Mouse (Mus musculus) CH12.LX (cell line): ENCODE results near the gene Dglucy. TPM values are rescaled to one million over a fixed set of nuclear protein-coding genes. Genes with fewer than 3 reads are reported as not detected.

Experiments used
- DNase-seq: peaks from one replicate; pipeline ENCODE4 v3.0.0-alpha.2; 2013; ENCODE audit errors: extremely low read depth
- H3K27ac ChIP-seq: 2 replicates; pipeline ENCODE4 v1.5.1; 2012; ENCODE audit warnings: low read depth, mild to moderate bottlenecking, control low read depth, moderate library complexity; ENCODE audit not compliant: insufficient read depth
- H3K27me3 ChIP-seq: replicated peaks from 2 replicates; pipeline ENCODE3; 2012; ENCODE audit warnings: inconsistent platforms
- H3K36me3 ChIP-seq, 2 experiments: replicated peaks in 1 of 2; 2 replicates each; pipeline versions ENCODE3 to v1.6.1; 2012; ENCODE audit warnings: inconsistent platforms in 1 of 2, low read length in 1 of 2, mild to moderate bottlenecking in 1 of 2, mixed read lengths in 1 of 2, moderate library complexity in 1 of 2; ENCODE audit not compliant: control insufficient read depth in 1 of 2, insufficient read depth in 1 of 2
- H3K4me1 ChIP-seq, 2 experiments: 2 replicates each; pipeline ENCODE4 v1.6.1; 2012; ENCODE audit warnings: inconsistent platforms in 1 of 2, moderate library complexity in 1 of 2; ENCODE audit not compliant: insufficient read depth in 2 of 2, control insufficient read depth in 1 of 2
- H3K4me2 ChIP-seq: 2 replicates; pipeline ENCODE4 v1.6.1; 2012; ENCODE audit warnings: low read depth, mild to moderate bottlenecking, control low read depth; ENCODE audit not compliant: poor library complexity, insufficient read depth, severe bottlenecking
- H3K4me3 ChIP-seq, 3 experiments: fragments of 150-350 bp in 1 of 3; sonication (generic) in 1 of 3; replicated peaks in 1 of 3; 2 replicates each; pipeline versions ENCODE3 to v1.5.1; 2011 to 2012; ENCODE audit warnings: low read depth in 2 of 3, low read length in 2 of 3, mild to moderate bottlenecking in 2 of 3, moderate library complexity in 2 of 3, control low read depth in 1 of 3, improper control_type of control experiment in 1 of 3, inconsistent platforms in 1 of 3, mixed read lengths in 1 of 3; ENCODE audit not compliant: poor library complexity in 1 of 3
- H3K79me2 ChIP-seq: replicated peaks from 2 replicates; pipeline ENCODE4 v1.6.1; 2012; ENCODE audit warnings: mild to moderate bottlenecking, moderate library complexity; ENCODE audit not compliant: control insufficient read depth, poor library complexity, insufficient read depth, severe bottlenecking; ENCODE audit errors: extremely low read depth
- H3K9ac ChIP-seq: 2 replicates; pipeline ENCODE4 v1.6.1; 2012; ENCODE audit warnings: low read depth, mild to moderate bottlenecking, control low read depth, moderate library complexity; ENCODE audit not compliant: insufficient read depth
- H3K9me3 ChIP-seq: replicated peaks from 2 replicates; pipeline ENCODE3; 2012; ENCODE audit warnings: low read length, inconsistent platforms, mixed read lengths
- CHD2 ChIP-seq: IDR thresholded peaks from 2 replicates; pipeline ENCODE4 v1.6.1; 2011; ENCODE audit warnings: low read length, improper control_type of control experiment
- CTCF ChIP-seq, 2 experiments: IDR thresholded peaks in 1 of 2; conservative IDR thresholded peaks in 1 of 2; 2 replicates each; pipeline ENCODE4 v1.5.1; 2011 to 2012; ENCODE audit warnings: low read depth in 2 of 2, low read length in 2 of 2, improper control_type of control experiment in 1 of 2, inconsistent platforms in 1 of 2, mild to moderate bottlenecking in 1 of 2, moderate library complexity in 1 of 2
- ELF1 ChIP-seq: IDR thresholded peaks from 2 replicates; pipeline ENCODE4 v1.6.1; 2014; ENCODE audit warnings: low read depth, mild to moderate bottlenecking, inconsistent platforms, low read length, improper control_type of control experiment
- EP300 ChIP-seq: IDR thresholded peaks from 2 replicates; pipeline ENCODE4 v1.6.1; 2011; ENCODE audit warnings: low read length, improper control_type of control experiment
- IRF4 ChIP-seq: IDR thresholded peaks from 2 replicates; pipeline ENCODE4 v1.6.1; 2014; ENCODE audit warnings: low read depth, mild to moderate bottlenecking, inconsistent platforms, low read length, improper control_type of control experiment
- JUND ChIP-seq: conservative IDR thresholded peaks from 2 replicates; pipeline ENCODE4 v1.6.1; 2011; ENCODE audit warnings: low read depth, low read length, improper control_type of control experiment
- KAT2A ChIP-seq: IDR thresholded peaks from 2 replicates; pipeline ENCODE4 v1.6.1; 2012; ENCODE audit warnings: low read length, improper control_type of control experiment, inconsistent platforms; ENCODE audit not compliant: insufficient replicate concordance
- MAFK ChIP-seq: IDR thresholded peaks from 2 replicates; pipeline ENCODE4 v1.6.1; 2011; ENCODE audit warnings: low read length, improper control_type of control experiment; ENCODE audit not compliant: insufficient replicate concordance
- MAZ ChIP-seq: IDR thresholded peaks from 2 replicates; pipeline ENCODE4 v1.6.1; 2012; ENCODE audit warnings: low read depth, mild to moderate bottlenecking, inconsistent platforms, low read length, improper control_type of control experiment, moderate library complexity
- MEF2A ChIP-seq: IDR thresholded peaks from 2 replicates; pipeline ENCODE4 v1.6.1; 2014; ENCODE audit warnings: low read depth, mild to moderate bottlenecking, inconsistent platforms, low read length, improper control_type of control experiment, borderline replicate concordance
- NELFE ChIP-seq: IDR thresholded peaks from 2 replicates; pipeline ENCODE4 v1.6.1; 2011; ENCODE audit warnings: low read depth, low read length, improper control_type of control experiment
- POLR2A ChIP-seq: IDR thresholded peaks from 2 replicates; pipeline ENCODE4 v1.6.1; 2011; ENCODE audit warnings: low read depth, mild to moderate bottlenecking, improper control_type of control experiment, low read length
- RAD21 ChIP-seq: IDR thresholded peaks from 2 replicates; pipeline ENCODE4 v1.6.1; 2011; ENCODE audit warnings: low read depth, mild to moderate bottlenecking, low read length, improper control_type of control experiment, moderate library complexity
- SMC3 ChIP-seq: IDR thresholded peaks from 2 replicates; pipeline ENCODE4 v1.6.1; 2011; ENCODE audit warnings: low read depth, low read length, improper control_type of control experiment
- TBP ChIP-seq: conservative IDR thresholded peaks from 2 replicates; pipeline ENCODE4 v1.6.1; 2011; ENCODE audit warnings: low read depth, low read length, improper control_type of control experiment
- USF2 ChIP-seq: conservative IDR thresholded peaks from 2 replicates; pipeline ENCODE4 v1.6.1; 2011; ENCODE audit warnings: low read depth, low read length, improper control_type of control experiment
- ZC3H11A ChIP-seq: IDR thresholded peaks from 2 replicates; pipeline ENCODE4 v1.6.1; 2012; ENCODE audit warnings: low read depth, mild to moderate bottlenecking, inconsistent platforms, low read length, improper control_type of control experiment
- ZKSCAN1 ChIP-seq: IDR thresholded peaks from 2 replicates; pipeline ENCODE4 v1.6.1; 2012; ENCODE audit warnings: low read depth, inconsistent platforms, low read length, improper control_type of control experiment, borderline replicate concordance
- ZMIZ1 ChIP-seq: IDR thresholded peaks from 2 replicates; pipeline ENCODE4 v1.6.1; 2012; ENCODE audit warnings: low read depth, mild to moderate bottlenecking, inconsistent platforms, low read length, improper control_type of control experiment
- ZNF384 ChIP-seq: IDR thresholded peaks from 2 replicates; pipeline ENCODE4 v1.6.1; 2012; ENCODE audit warnings: low read depth, low read length, improper control_type of control experiment, inconsistent platforms
- dilution Hi-C: fragments of 300-500 bp; cut with MboI; formaldehyde crosslinking; loops from 2 replicates; pipeline ENCODE4 v1.14.3; 2020; ENCODE audit warnings: low sequenced_read_pairs; ENCODE audit not compliant: extremely low pct_unique_long_range_greater_than_20kb, extremely low pct_ligation_motif_present
- in situ Hi-C: fragments of 300-500 bp; cut with MboI; formaldehyde crosslinking; loops from 3 replicates; pipeline ENCODE4 v1.14.3; 2019; ENCODE audit warnings: low sequenced_read_pairs, low pct_ligation_motif_present, low pct_unique_long_range_greater_than_20kb, mixed read lengths
- polyA plus RNA-seq: library from polyadenylated mRNA; unstranded; fragments of >175 nt; gene quantifications from 2 replicates; pipeline ENCODE4 v1.2.1, GENCODE M21; 2012; ENCODE audit warnings: low read depth; ENCODE audit not compliant: insufficient read length
- total RNA-seq, 2 experiments: library from RNA; depleted of rRNA; stranded (reverse); fragments of 300-350 nt in 1 of 2; fragments of >200 nt in 1 of 2; gene quantifications; 2 replicates each; pipeline ENCODE4 v1.2.3; 2012 to 2014

The Dglucy gene
- total and polyA plus RNA-seq, 3 experiments = 5.5 to 20.6 (median 10.1) TPM

DNA sequence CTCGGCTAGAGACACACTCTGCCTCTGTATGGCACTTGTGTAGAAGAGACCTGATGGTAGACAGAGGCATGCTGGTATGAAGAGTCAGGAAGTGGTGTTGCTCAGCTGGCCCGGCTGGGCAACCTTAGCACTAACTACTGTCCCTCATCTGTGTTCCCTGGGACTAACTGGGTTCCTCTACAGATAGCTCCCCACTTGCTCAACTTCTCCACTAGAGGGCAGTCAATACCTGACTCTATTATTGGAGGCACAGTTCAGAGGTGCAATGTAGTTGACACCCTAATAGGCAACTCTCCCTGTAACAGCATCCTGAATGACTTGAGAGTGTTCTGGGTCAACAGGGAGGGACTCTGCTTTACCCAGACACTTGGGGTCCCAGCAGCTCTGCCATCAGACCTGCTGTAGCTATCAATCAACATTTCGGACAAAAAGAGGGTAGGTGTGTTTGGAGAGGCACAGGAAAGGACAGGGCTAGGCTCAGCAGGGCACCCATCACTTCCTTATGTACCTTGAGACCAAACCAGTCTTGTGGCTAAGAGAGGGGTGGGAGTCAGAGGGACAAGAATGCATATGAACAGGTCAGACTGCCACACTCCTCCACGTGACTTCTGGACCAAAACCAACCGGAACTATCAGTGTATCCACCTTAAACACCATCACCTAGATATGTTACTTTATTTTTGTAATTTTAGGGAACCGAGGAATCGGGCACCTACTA lies 70.7 kb downstream of the Dglucy start:
- no peak overlapping the region for H3K4me3 ChIP-seq
- peaks cover under 1 to 19% of the 10 kb centered on the region in 2 experiments for H3K4me1 ChIP-seq
- H3K36me3 ChIP-seq = peaks cover 3 to 34% of the 10 kb centered on the region in 2 experiments
- no peaks in the 10 kb centered on the region for H3K27me3 ChIP-seq
- no peak overlapping the region for H3K27ac ChIP-seq
- no peak overlapping the region for H3K4me2 ChIP-seq
- no peaks in the 10 kb centered on the region for H3K9me3 ChIP-seq
- in situ Hi-C loops (loop anchor here (5.0 to 10.0 kb wide), 3 partner anchors 38 to 685 kb away; no protein-coding TSS in a partner anchor), dilution Hi-C loops (no loop called here)
- no peak overlapping the region for H3K9ac ChIP-seq
- H3K79me2 ChIP-seq = no peaks in the 10 kb centered on the region
- TF ChIP-seq USF2 (no peak), MEF2A (no peak), ELF1 (0 out of 2 replicates have a peak, but pooled peaks have one; percentile 16), CTCF (conservative IDR thresholded peaks at IDR 0.05 in 1 of 2, IDR thresholded peaks at IDR 0.05 in 1 of 2; ENCODE audit: low read depth in 2 of 2, low read length in 2 of 2) (peak; percentile 81 to 95), SMC3 (peak; percentile 98), ZC3H11A (peak; percentile 86), NELFE (peak; percentile 24; the same call in 1 of the 2 replicates), EP300 (no peak), IRF4 (no peak), RAD21 (peak; percentile 93), MAZ (no peak)
- TF ChIP-seq, all 38 proteins: peak for 6
- peak; percentile 66 for DNase-seq

DNA sequence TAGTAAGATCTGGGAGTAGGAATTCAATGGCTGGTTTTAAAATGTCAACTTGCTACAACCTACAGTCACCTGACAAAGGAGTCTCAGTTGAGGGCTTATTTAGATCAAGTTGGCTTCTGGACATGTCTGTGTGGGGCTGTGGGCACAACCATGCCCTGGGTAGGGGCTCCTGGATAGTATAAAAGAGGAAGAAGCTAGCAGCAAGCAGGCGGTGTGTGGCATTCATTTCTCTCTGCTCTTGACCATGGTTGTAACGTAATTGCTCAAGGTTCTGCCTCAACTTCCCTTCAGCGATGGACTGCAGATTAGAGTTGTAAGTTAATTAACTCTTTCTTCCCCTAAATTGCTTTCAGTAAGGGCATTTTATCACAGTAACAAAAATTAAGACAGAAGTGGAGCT lies 73.5 kb downstream of the Dglucy start:
- in situ Hi-C loops = loop anchor here (5.0 kb wide), 1 partner anchor 35 kb away; no protein-coding TSS in a partner anchor
- peaks cover 3 to 31% of the 10 kb centered on the region in 2 experiments for H3K4me1 ChIP-seq
- no peak for TF ChIP-seq KAT2A
- no peak for TF ChIP-seq TBP
- TF ChIP-seq ZKSCAN1 = no peak
- TF ChIP-seq CHD2 = no peak
- TF ChIP-seq POLR2A = no peak
- no peak for TF ChIP-seq ZMIZ1
- TF ChIP-seq ELF1 = no peak
- TF ChIP-seq ZNF384 = no peak
- TF ChIP-seq JUND = no peak
- TF ChIP-seq IRF4 = no peak
- TF ChIP-seq MAFK = no peak
- no peak for TF ChIP-seq USF2
- H3K4me3 ChIP-seq = no peak overlapping the region
- no peaks in the 10 kb centered on the region for H3K9me3 ChIP-seq
- H3K9ac ChIP-seq = no peak overlapping the region
- dilution Hi-C loops = no loop called here
- H3K27ac ChIP-seq = no peak overlapping the region
- H3K27me3 ChIP-seq = no peaks in the 10 kb centered on the region
- no peak for DNase-seq
- H3K36me3 ChIP-seq = peaks cover 3 to 27% of the 10 kb centered on the region in 2 experiments
- H3K4me2 ChIP-seq = no peak overlapping the region
- no peaks in the 10 kb centered on the region for H3K79me2 ChIP-seq
